Mouse (Mus musculus) T-helper 1 cell (primary cell): ENCODE results near the gene Gstm6.
"Not testable (repeated sequence)": the region's sequence is repeated elsewhere in the genome, so short reads cannot be mapped to it uniquely, and the experiment has no call there.

Experiments
- in situ Hi-C: fragments of 300-600 bp; cut with MboI, MseI; formaldehyde crosslinking; loops from one replicate; pipeline ENCODE4 v1.15.1; 2025; ENCODE audit warnings: high pct_unique_total_duplicates

Gene Gstm6

GRCm38 (mm10) chr3:107943239-107943990 lies at the start of gene Gstm6:
Gene Gstm6 (minus strand): TSS chr3:107943749.
- in situ Hi-C loops = no loop called here

GRCm38 (mm10) chr3:107986041-107986562 lies 42.6 kb upstream of the Gstm6 start, which contains the start of gene Gstm2:
Gene Gstm2 (minus strand): TSS chr3:107986453.
- in situ Hi-C loops = no loop called here

- in situ Hi-C loops = not testable (repeated sequence)
These were observed 41.6 kb upstream of the Gstm6 start for GRCm38 (mm10) chr3:107985141-107985540.

- in situ Hi-C loops = no loop called here
These were observed 40.9 kb upstream of the Gstm6 start for GRCm38 (mm10) chr3:107984471-107984870.

GRCm38 (mm10) chr3:107983771-107984170 lies 40.2 kb upstream of the Gstm6 start:
- in situ Hi-C loops = no loop called here

- in situ Hi-C loops = no loop called here
These were observed 39.2 kb upstream of the Gstm6 start for GRCm38 (mm10) chr3:107982726-107983125.

- in situ Hi-C loops = no loop called here
These were observed 37.7 kb upstream of the Gstm6 start for GRCm38 (mm10) chr3:107981261-107981660.

- in situ Hi-C loops = no loop called here
These were observed 34.1 kb upstream of the Gstm6 start for GRCm38 (mm10) chr3:107977691-107978090.

GRCm38 (mm10) chr3:107974237-107974636 lies 30.7 kb upstream of the Gstm6 start:
- in situ Hi-C loops = no loop called here

GRCm38 (mm10) chr3:107972070-107972469 lies 28.5 kb upstream of the Gstm6 start:
- in situ Hi-C loops = no loop called here

GRCm38 (mm10) chr3:107971101-107971500 lies 27.6 kb upstream of the Gstm6 start:
- in situ Hi-C loops = not testable (repeated sequence)

GRCm38 (mm10) chr3:107968724-107969395 lies 25.3 kb upstream of the Gstm6 start, which contains the start of gene Gstm3:
Gene Gstm3 (minus strand): TSS chr3:107969283.
- in situ Hi-C loops = no loop called here

- in situ Hi-C loops = no loop called here
These were observed 23.1 kb upstream of the Gstm6 start for GRCm38 (mm10) chr3:107966631-107967030.

GRCm38 (mm10) chr3:107965592-107965991 lies 22.0 kb upstream of the Gstm6 start:
- in situ Hi-C loops = no loop called here

- in situ Hi-C loops = no loop called here
These were observed 21.2 kb upstream of the Gstm6 start for GRCm38 (mm10) chr3:107964656-107965308.

- in situ Hi-C loops = no loop called here
These were observed 20.5 kb upstream of the Gstm6 start for GRCm38 (mm10) chr3:107964026-107964425.

GRCm38 (mm10) chr3:107955260-107955659 lies 11.7 kb upstream of the Gstm6 start:
- in situ Hi-C loops = not testable (repeated sequence)

- in situ Hi-C loops = no loop called here
These were observed 10.4 kb upstream of the Gstm6 start for GRCm38 (mm10) chr3:107953906-107954305.

GRCm38 (mm10) chr3:107953328-107953755 lies 9.8 kb upstream of the Gstm6 start:
- in situ Hi-C loops = no loop called here

GRCm38 (mm10) chr3:107950531-107950930 lies 7.0 kb upstream of the Gstm6 start:
- in situ Hi-C loops = no loop called here

- in situ Hi-C loops = not testable (repeated sequence)
These were observed 5.9 kb upstream of the Gstm6 start for GRCm38 (mm10) chr3:107949461-107949860.

- in situ Hi-C loops = no loop called here
These were observed 2.2 kb upstream of the Gstm6 start for GRCm38 (mm10) chr3:107945729-107946128.
